Mouse (Mus musculus) stomach, embryonic 14.5 days (tissue): ENCODE measurements at regions not wholly inside any gene's neighbourhood (a gene's known extent, or its start where the extent isn't known, plus 50 kb on each side); places are given as distances from the start of the nearest gene placed in this dataset.

Experiments
- ATAC-seq: fragments of 200-750 bp; cut with Nextera tagmentation; 2 replicates; pipeline ENCODE4 v1.8.0; 2017; ENCODE audit warnings: low read depth, moderate TSS enrichment; ENCODE audit not compliant: insufficient number of reproducible peaks, insufficient read depth, low FRiP score
- H3K27ac ChIP-seq: fragments of 300-500 bp; sonication (generic); 2 replicates; pipeline ENCODE4 v1.5.1; 2014; ENCODE audit warnings: mild to moderate bottlenecking, low read length, moderate library complexity, mixed read lengths
- H3K27me3 ChIP-seq: fragments of 300-500 bp; sonication (generic); 2 replicates; pipeline ENCODE4 v1.6.1; 2014; ENCODE audit warnings: low read length, control low read depth, mixed read lengths; ENCODE audit not compliant: control insufficient read depth, insufficient read depth
- H3K36me3 ChIP-seq: fragments of 300-500 bp; sonication (generic); 2 replicates; pipeline ENCODE4 v1.6.1; 2014; ENCODE audit warnings: mild to moderate bottlenecking, control low read depth, low read length, moderate library complexity, mixed read lengths; ENCODE audit not compliant: control insufficient read depth, insufficient read depth
- H3K4me1 ChIP-seq: fragments of 300-500 bp; sonication (generic); 2 replicates; pipeline ENCODE4 v1.6.1; 2014; ENCODE audit warnings: low read length, control low read depth, mixed read lengths; ENCODE audit not compliant: control insufficient read depth, insufficient read depth
- H3K4me2 ChIP-seq: fragments of 300-500 bp; sonication (generic); replicated peaks from 2 replicates; pipeline ENCODE4 v1.6.1; 2014; ENCODE audit warnings: low read depth, low read length, control low read depth
- H3K4me3 ChIP-seq: fragments of 300-500 bp; sonication (generic); 2 replicates; pipeline ENCODE4 v1.5.1; 2014; ENCODE audit warnings: low read depth, low read length, control low read depth
- H3K9ac ChIP-seq: fragments of 300-500 bp; sonication (generic); replicated peaks from 2 replicates; pipeline ENCODE4 v1.6.1; 2014; ENCODE audit warnings: low read depth, mild to moderate bottlenecking, control low read depth, low read length, moderate library complexity, mixed read lengths
- H3K9me3 ChIP-seq: fragments of 300-500 bp; sonication (generic); 2 replicates; pipeline ENCODE4 v1.6.1; 2016; ENCODE audit warnings: low read depth, low read length, control low read depth; ENCODE audit not compliant: control insufficient read depth
- WGBS: fragments of 180-500 bp; shearing (Covaris S2); extraction: QIAGEN DNeasy Blood & Tissue Kit; methylation state at CpG from one replicate; pipeline ENCODE4 v1.1.7; 2014; 5-methylcytosine and 5-hydroxymethylcytosine counted together

DNA sequence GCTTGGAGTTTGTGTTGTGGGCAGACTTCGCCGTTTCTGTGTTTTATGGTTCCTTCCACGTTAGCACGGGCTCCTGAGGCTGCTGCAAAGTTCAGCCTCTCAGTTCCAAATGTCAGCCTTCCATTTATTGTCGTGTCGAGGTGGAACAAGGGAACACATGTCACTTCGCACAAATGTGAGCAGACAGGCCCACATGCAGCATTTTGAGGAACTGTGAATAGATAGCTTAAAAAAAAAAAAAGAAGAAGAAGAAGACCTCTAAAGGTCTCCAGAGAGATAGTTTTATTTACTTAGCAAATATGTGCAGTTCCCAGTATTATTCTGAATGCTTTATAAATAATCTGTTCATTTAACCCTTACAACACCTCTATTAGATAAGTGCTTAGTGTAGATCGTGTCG, 66.4 kb upstream of the Zc3h12c start:
- Histone ChIP-seq H3K4me3 (no peak overlapping the region), H3K4me2 (no peak overlapping the region), H3K9ac (no peak overlapping the region), H3K27me3 (no peaks in the 10 kb centered on the region), H3K9me3 (no peaks in the 10 kb centered on the region), H3K4me1 (no peaks in the 10 kb centered on the region), H3K36me3 (no peaks in the 10 kb centered on the region), H3K27ac (no peak overlapping the region)
- ATAC-seq: no peak
- 75% methylated on average over 9 of the region's 9 CpGs for WGBS

DNA sequence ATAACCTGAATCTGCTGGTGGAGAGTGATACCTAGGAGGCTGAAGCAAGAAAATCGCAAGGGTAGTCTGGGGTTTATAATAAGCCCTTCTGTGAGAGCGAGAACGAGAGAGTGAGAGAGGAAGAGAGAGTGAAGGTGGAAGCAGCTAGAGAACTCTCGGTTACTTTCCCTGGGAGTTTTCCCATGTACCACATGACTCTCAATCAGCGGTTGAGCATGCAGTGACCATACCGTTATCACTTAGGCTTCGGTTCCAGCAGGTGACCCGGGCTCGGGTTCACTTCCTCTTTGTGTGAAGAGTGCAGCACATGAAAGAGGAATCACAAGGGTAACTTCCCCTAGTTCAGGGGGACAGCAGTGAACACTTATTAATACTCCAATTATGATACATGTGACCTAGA, 61.2 kb upstream of the Zc3h12c start:
- Histone ChIP-seq H3K4me1 (no peaks in the 10 kb centered on the region), H3K4me2 (no peak overlapping the region), H3K4me3 (no peak overlapping the region), H3K27me3 (no peaks in the 10 kb centered on the region), H3K9ac (no peak overlapping the region), H3K27ac (no peak overlapping the region), H3K9me3 (no peaks in the 10 kb centered on the region), H3K36me3 (no peaks in the 10 kb centered on the region)
- no peak for ATAC-seq
- 81% methylated on average over 9 of the region's 9 CpGs for WGBS

DNA sequence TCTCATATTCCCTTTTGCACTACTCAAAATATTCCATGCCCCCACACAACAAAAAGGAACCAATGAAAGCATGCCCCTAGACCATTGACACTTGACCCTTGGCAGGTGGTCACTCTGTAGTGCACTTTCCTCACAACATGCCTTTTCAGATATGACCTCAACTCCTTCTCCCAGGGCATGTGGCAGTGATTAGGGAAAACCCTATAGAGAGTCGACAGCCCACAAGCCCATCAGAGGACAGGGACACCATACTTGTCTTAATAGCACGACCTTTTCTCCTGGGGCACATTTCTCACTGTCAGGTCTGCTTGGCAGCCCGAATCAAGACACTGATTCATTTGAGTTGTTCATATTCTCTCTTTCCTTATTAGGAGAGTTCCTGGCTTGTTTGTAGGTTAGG, 57.3 kb upstream of the Zc3h12c start:
- Histone ChIP-seq H3K4me3 (no peak overlapping the region), H3K27ac (no peak overlapping the region), H3K9me3 (no peaks in the 10 kb centered on the region), H3K4me2 (no peak overlapping the region), H3K36me3 (no peaks in the 10 kb centered on the region), H3K27me3 (no peaks in the 10 kb centered on the region), H3K9ac (no peak overlapping the region), H3K4me1 (no peaks in the 10 kb centered on the region)
- WGBS: 61% methylated on average over 3 of the region's 3 CpGs
- ATAC-seq: no peak

DNA sequence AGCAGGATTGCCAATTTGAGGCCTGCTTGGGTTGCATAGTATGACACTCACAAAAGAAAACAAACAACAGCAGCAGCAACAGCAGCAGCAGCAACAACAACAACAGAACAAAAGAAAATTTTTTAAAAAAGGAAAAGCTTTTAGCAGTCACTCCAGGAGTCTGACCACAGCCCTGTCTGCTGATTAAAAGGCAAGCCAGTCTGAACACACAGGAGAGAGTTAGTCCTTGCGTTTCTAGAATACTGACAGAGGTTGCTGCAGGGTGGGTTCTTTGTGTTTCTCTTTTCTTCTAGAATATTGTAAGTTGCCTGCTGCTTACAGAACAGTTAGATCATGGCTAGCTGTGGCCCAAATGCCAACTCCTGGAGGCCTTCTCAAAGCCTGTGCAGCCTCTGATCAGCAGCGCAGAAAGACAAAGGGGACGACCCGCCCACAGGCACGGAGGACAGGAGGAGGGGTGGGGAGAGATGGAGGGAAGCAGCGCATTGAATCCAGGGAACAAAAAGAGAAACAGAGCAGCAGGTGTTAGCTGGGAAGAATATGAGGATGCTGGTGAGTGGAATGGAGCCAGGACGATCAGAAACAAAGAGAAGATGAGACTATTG, 55.2 kb upstream of the Zc3h12c start:
- WGBS: 41% methylated on average over 7 of the region's 7 CpGs
- Histone ChIP-seq H3K9ac (no peak overlapping the region), H3K36me3 (no peaks in the 10 kb centered on the region), H3K4me2 (no peak overlapping the region), H3K4me3 (no peak overlapping the region), H3K4me1 (no peaks in the 10 kb centered on the region), H3K27ac (no peak overlapping the region), H3K9me3 (no peaks in the 10 kb centered on the region), H3K27me3 (no peaks in the 10 kb centered on the region)
- no peak for ATAC-seq
